Mouse (Mus musculus): ENCODE data around the gene Iqcg. TPM values are rescaled to one million over a fixed set of nuclear protein-coding genes. Genes with fewer than 3 reads are reported as not detected.
A peak's percentile ranks its signal among the peaks of the same experiment; 100 is the strongest.

The Iqcg gene
- 6.4 and 7.2 TPM in 2 replicates for polyA plus RNA-seq (2015; fragmentation: Nextera tagmentation; extraction: Ambion mirVana)

DNA sequence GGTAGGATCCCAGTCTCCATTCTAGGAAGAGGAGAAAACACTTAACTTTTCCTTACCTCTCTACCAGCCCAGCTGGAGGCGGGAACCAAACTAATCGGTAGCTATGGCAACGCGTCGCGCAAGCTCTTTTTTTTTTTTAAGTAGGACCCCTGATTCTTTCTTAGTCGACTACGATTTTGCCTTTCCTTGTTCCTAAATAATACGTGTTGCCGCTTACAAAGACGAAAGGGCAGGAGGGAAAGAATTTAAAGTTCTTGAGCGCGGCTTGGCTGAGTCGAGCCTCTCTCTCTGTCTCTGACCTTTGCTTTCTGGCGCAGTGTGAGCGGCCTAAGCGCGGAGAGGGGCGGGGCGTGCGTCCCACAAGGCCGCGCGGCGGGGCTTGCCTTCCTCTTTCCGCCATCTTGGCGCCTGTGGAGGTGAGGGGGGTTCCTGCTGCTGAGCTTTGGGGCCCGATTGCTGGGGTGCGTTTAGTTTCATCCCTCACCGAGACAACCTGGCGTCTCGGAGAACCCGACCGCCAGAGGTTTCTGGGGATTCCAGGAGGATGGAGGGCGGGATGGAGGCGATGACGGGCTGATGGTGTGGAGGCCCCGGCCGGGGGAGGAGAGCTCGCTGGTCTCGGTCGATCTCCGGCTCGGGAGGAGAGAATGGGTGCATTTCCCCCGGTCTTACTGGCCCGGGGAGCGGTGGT, at the start of gene Iqcg, which contains the start of gene Rpl35a:
Gene Iqcg, minus strand, starts transcription at position 124 of the 691 bp plus-strand sequence.
Gene Rpl35a, plus strand, starts transcription at position 359 of the 691 bp plus-strand sequence.
- Histone ChIP-seq H3K36me3 (ENCODE audit: control insufficient read depth, insufficient read depth, low read length) (peaks cover 22% of the 10 kb centered on the region), H3K27me3 (ENCODE audit: control insufficient read depth, insufficient read depth, low read depth, low read length) (no peaks in the 10 kb centered on the region), H3K4me3 (ENCODE audit: low read length) (peak within 1 kb of the TSS; percentile 81), H3K9me3 (ENCODE audit: control insufficient read depth, low read length) (no peaks in the 10 kb centered on the region), H3K4me1 (replicated peaks; ENCODE audit: control insufficient read depth, insufficient read depth, low read length) (peaks cover 14% of the 10 kb centered on the region), H3K27ac (ENCODE audit: low read length) (peak within 1 kb of the TSS; percentile 85), H3K4me2 (ENCODE audit: low read depth, low read length) (peak within 1 kb of the TSS; percentile 82), H3K9ac (ENCODE audit: low read length) (peak within 1 kb of the TSS; percentile 91)
- 0% methylated on average over 47 of the region's 47 CpGs for WGBS
- peak; percentile 95 for ATAC-seq (ENCODE audit: low read depth)

DNA sequence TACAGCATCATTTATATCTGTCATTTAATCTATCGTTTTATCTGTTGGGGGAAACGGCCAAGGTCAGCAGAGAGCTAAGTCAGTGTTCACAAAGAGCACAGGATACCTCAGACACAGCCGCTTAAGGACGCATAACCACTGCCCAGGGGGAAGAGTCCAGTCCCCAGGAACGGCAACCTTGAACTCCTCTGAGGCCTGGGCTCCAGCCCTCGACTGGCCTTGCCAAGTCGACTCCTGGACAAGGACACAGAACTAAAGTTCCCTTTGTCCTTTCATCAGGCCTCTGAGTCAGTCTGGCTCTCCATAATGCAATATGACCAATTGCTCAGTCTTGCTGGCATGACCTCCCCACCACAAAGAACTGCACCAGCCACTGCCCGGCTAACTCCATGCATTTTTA, 29.6 kb upstream of the Iqcg start:
- WGBS = 64% methylated on average over 8 of the region's 8 CpGs
- no peak overlapping the region for H3K4me3 ChIP-seq (ENCODE audit: low read length)
- no peaks in the 10 kb centered on the region for H3K36me3 ChIP-seq (ENCODE audit: control insufficient read depth, insufficient read depth, low read length)
- H3K4me2 ChIP-seq (ENCODE audit: low read depth, low read length) = no peak overlapping the region
- no peaks in the 10 kb centered on the region for H3K9me3 ChIP-seq (ENCODE audit: control insufficient read depth, low read length)
- H3K27ac ChIP-seq (ENCODE audit: low read length) = no peak overlapping the region
- H3K9ac ChIP-seq (ENCODE audit: low read length) = no peak overlapping the region
- no peaks in the 10 kb centered on the region for H3K27me3 ChIP-seq (ENCODE audit: control insufficient read depth, insufficient read depth, low read depth, low read length)
- no peaks in the 10 kb centered on the region for H3K4me1 ChIP-seq (replicated peaks; ENCODE audit: control insufficient read depth, insufficient read depth, low read length)
- ATAC-seq (ENCODE audit: low read depth) = no peak

DNA sequence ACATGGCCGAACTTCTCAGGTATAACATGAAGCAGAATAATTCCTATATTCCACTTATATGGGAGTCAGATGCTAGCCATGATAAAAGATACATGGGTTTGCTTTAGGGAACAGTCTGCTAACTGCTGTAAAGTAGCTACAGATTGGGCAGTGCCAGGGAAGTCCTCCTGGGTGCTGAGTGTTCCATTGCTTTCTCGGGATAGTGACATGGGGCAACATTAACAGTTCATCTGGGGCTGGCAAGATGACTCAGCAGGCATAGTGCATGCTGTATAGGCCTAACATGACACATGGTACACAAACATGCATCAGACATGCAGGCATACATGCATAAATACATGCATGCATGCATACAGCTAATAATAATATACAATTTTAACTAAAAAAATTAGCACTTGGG, 28.0 kb upstream of the Iqcg start:
- Histone ChIP-seq H3K36me3 (ENCODE audit: control insufficient read depth, insufficient read depth, low read length) (no peaks in the 10 kb centered on the region), H3K27me3 (ENCODE audit: control insufficient read depth, insufficient read depth, low read depth, low read length) (no peaks in the 10 kb centered on the region), H3K4me2 (ENCODE audit: low read depth, low read length) (no peak overlapping the region), H3K4me3 (ENCODE audit: low read length) (no peak overlapping the region), H3K9me3 (ENCODE audit: control insufficient read depth, low read length) (no peaks in the 10 kb centered on the region), H3K27ac (ENCODE audit: low read length) (no peak overlapping the region), H3K9ac (ENCODE audit: low read length) (no peak overlapping the region), H3K4me1 (replicated peaks; ENCODE audit: control insufficient read depth, insufficient read depth, low read length) (no peaks in the 10 kb centered on the region)
- WGBS = 79% methylated on average over 2 of the region's 2 CpGs
- ATAC-seq (ENCODE audit: low read depth) = no peak

DNA sequence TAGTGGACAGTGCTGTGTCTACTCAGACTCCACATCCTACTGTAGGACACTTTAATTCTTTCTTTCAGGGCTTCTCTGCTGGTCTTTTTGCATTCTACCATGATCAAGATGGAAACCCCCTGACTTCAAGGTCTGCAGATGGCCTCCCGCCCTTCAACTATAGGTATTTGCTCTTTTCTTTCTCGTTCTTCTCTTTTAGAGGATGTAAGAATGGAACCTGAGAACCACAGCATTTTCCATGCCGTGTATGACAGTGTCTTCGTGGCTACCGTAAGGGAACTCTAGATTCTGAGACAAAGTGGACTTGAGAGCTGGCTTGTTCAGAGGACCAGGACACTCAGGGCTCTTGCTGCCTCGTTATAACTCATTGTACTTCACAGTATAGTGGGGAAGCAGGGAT, 26.9 kb upstream of the Iqcg start:
- H3K36me3 ChIP-seq (ENCODE audit: control insufficient read depth, insufficient read depth, low read length) = no peaks in the 10 kb centered on the region
- H3K9ac ChIP-seq (ENCODE audit: low read length) = no peak overlapping the region
- H3K9me3 ChIP-seq (ENCODE audit: control insufficient read depth, low read length) = no peaks in the 10 kb centered on the region
- no peaks in the 10 kb centered on the region for H3K27me3 ChIP-seq (ENCODE audit: control insufficient read depth, insufficient read depth, low read depth, low read length)
- ATAC-seq (ENCODE audit: low read depth) = no peak
- no peak overlapping the region for H3K27ac ChIP-seq (ENCODE audit: low read length)
- no peaks in the 10 kb centered on the region for H3K4me1 ChIP-seq (replicated peaks; ENCODE audit: control insufficient read depth, insufficient read depth, low read length)
- WGBS = 85% methylated on average over 6 of the region's 6 CpGs
- H3K4me2 ChIP-seq (ENCODE audit: low read depth, low read length) = no peak overlapping the region
- H3K4me3 ChIP-seq (ENCODE audit: low read length) = no peak overlapping the region

DNA sequence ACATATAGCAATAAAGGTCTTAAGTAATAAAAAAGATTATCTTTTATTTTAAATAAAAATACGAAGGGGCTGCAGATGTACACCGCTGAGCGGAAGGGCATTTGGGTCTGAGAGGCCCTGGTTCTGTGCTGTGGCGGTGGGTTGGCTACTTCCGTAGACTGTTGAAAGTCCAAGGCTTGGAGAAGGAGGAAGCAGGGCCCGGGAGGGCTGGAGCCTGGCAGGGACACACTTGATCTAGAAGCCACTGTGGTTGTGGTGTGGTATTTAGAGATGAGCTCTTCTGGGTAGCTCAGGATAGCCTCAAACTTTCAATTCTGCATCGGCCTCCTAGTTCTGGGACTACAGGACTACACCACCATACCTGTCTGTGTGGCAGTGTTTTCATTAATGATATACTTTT, 24.0 kb upstream of the Iqcg start:
- 88% methylated on average over 7 of the region's 7 CpGs for WGBS
- H3K9ac ChIP-seq (ENCODE audit: low read length) = no peak overlapping the region
- H3K27me3 ChIP-seq (ENCODE audit: control insufficient read depth, insufficient read depth, low read depth, low read length) = no peaks in the 10 kb centered on the region
- no peak overlapping the region for H3K4me2 ChIP-seq (ENCODE audit: low read depth, low read length)
- ATAC-seq (ENCODE audit: low read depth) = no peak
- no peaks in the 10 kb centered on the region for H3K36me3 ChIP-seq (ENCODE audit: control insufficient read depth, insufficient read depth, low read length)
- H3K27ac ChIP-seq (ENCODE audit: low read length) = no peak overlapping the region
- no peaks in the 10 kb centered on the region for H3K9me3 ChIP-seq (ENCODE audit: control insufficient read depth, low read length)
- H3K4me1 ChIP-seq (replicated peaks; ENCODE audit: control insufficient read depth, insufficient read depth, low read length) = no peaks in the 10 kb centered on the region
- H3K4me3 ChIP-seq (ENCODE audit: low read length) = no peak overlapping the region

DNA sequence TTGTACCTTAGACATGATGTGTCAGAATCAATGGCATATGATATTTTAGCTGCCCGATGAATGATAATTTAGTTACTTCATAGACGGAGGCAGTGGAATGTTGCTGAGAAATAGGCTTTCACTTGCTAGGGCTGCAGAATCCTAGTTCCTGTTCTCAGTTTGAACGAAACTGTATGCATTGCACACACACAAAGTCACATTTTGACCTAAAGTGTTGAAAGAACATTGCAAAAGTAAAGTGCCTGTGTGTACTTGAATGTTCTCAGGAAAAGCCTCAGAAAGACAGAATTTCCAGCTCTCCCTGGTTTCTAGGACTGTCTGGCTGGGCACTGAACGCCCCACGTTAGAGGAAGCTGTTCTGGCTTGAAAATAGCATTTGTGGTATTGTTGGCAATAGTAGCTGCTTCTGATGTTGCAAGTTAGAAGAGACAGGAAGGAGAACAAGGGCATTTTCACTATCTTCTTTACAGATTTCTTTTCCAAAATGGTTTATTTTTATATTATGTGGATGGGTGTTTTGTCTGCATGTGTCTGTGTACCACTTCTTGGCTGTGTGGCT, 21.1 kb upstream of the Iqcg start:
- ATAC-seq (ENCODE audit: low read depth) = no peak
- Histone ChIP-seq H3K36me3 (ENCODE audit: control insufficient read depth, insufficient read depth, low read length) (no peaks in the 10 kb centered on the region), H3K4me1 (replicated peaks; ENCODE audit: control insufficient read depth, insufficient read depth, low read length) (no peaks in the 10 kb centered on the region), H3K27ac (ENCODE audit: low read length) (no peak overlapping the region), H3K4me2 (ENCODE audit: low read depth, low read length) (no peak overlapping the region), H3K9me3 (ENCODE audit: control insufficient read depth, low read length) (no peaks in the 10 kb centered on the region), H3K27me3 (ENCODE audit: control insufficient read depth, insufficient read depth, low read depth, low read length) (no peaks in the 10 kb centered on the region), H3K9ac (ENCODE audit: low read length) (no peak overlapping the region), H3K4me3 (ENCODE audit: low read length) (no peak overlapping the region)
- WGBS = 83% methylated on average over 5 of the region's 5 CpGs

DNA sequence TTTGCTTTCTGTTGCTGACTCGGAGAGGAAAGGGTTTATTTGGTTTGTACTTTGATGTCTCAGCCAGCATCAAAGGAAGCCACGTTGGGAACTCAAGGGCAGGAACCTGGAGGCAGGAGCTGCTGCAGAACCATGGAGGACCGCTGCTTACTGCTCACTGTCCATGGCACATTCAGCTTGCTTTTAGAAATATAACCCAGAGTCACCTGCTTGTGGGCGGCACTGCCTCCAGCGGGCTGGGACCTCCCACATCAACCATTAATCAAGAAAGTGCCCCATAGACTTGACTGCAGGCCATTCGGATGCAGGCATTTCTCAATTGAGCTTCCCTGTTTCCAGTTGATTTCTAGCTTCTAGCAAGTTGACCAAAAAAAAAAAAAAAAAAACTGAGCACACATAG, 20.1 kb upstream of the Iqcg start:
- H3K36me3 ChIP-seq (ENCODE audit: control insufficient read depth, insufficient read depth, low read length) = peaks cover 1% of the 10 kb centered on the region; the same call in 1 of the 2 replicates

DNA sequence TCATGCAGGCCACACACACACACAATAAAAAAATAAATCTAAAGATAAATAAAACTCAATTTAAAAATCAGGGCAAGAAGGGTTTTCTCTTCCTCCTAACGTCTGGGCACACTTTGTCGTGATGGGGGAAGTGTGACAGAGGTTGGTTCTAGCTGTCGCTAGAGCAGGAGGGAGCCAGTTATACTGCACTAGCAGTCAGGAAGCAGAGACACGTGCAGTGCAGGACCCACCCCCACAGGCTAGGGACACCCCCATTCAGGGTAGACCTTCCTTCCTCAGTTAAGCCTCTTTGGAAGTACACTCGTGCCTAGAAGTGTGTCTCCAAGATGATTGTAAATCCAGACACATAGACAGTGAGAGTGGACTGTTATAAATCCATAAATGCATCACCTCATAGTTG, 18.9 kb upstream of the Iqcg start:
- 58% methylated on average over 5 of the region's 5 CpGs for WGBS
- Histone ChIP-seq H3K4me1 (replicated peaks; ENCODE audit: control insufficient read depth, insufficient read depth, low read length) (no peaks in the 10 kb centered on the region), H3K4me2 (ENCODE audit: low read depth, low read length) (no peak overlapping the region), H3K27me3 (ENCODE audit: control insufficient read depth, insufficient read depth, low read depth, low read length) (no peaks in the 10 kb centered on the region), H3K9me3 (ENCODE audit: control insufficient read depth, low read length) (no peaks in the 10 kb centered on the region), H3K9ac (ENCODE audit: low read length) (no peak overlapping the region), H3K4me3 (ENCODE audit: low read length) (no peak overlapping the region), H3K27ac (ENCODE audit: low read length) (no peak overlapping the region), H3K36me3 (ENCODE audit: control insufficient read depth, insufficient read depth, low read length) (peaks cover 4% of the 10 kb centered on the region; the same call in 1 of the 2 replicates)
- ATAC-seq (ENCODE audit: low read depth) = no peak

More for the DNA sequence above, 20.1 kb upstream of the Iqcg start:
- Histone ChIP-seq H3K9me3 (ENCODE audit: control insufficient read depth, low read length) (no peaks in the 10 kb centered on the region), H3K9ac (ENCODE audit: low read length) (no peak overlapping the region), H3K27me3 (ENCODE audit: control insufficient read depth, insufficient read depth, low read depth, low read length) (no peaks in the 10 kb centered on the region), H3K4me1 (replicated peaks; ENCODE audit: control insufficient read depth, insufficient read depth, low read length) (no peaks in the 10 kb centered on the region), H3K27ac (ENCODE audit: low read length) (no peak overlapping the region), H3K4me2 (ENCODE audit: low read depth, low read length) (no peak overlapping the region), H3K4me3 (ENCODE audit: low read length) (no peak overlapping the region)
- 41% methylated on average over 6 of the region's 6 CpGs for WGBS
- no peak for ATAC-seq (ENCODE audit: low read depth)

DNA sequence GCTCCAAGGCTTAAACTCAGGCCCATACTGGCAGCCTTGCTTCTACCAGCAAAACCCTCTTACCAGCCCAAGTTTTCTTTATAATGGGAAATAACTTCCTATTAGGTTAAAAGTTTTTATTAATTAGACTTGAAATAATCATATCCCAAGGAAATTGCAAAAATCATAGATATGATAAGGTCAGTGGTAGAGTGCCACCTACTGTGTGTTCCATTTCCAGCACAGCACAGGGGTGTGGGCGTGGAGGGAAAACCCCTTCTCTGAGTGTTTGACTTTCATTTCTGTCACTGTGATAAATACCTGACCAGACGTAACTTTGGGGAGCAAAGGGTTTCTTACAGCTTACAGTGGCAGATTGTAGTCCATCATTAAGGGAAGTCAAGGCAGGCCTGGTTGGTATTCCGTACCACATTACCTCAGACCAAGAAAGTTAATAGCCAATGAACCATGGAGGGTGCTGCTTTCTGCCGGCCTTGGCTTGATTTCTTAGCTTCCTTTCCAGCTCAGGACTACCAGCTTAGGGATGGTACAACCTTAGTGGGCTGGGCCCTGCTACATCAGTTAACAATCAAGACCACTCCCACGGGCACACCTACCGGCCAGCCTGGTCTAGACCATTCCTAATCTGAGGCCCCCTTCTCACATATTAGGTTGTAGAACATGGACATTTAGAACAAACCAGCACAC, 17.0 kb upstream of the Iqcg start:
- Histone ChIP-seq H3K9ac (ENCODE audit: low read length) (no peak overlapping the region), H3K27me3 (ENCODE audit: control insufficient read depth, insufficient read depth, low read depth, low read length) (no peaks in the 10 kb centered on the region), H3K4me2 (ENCODE audit: low read depth, low read length) (no peak overlapping the region), H3K36me3 (ENCODE audit: control insufficient read depth, insufficient read depth, low read length) (peaks cover 4% of the 10 kb centered on the region; the same call in 1 of the 2 replicates), H3K9me3 (ENCODE audit: control insufficient read depth, low read length) (no peaks in the 10 kb centered on the region), H3K4me3 (ENCODE audit: low read length) (no peak overlapping the region), H3K27ac (ENCODE audit: low read length) (no peak overlapping the region), H3K4me1 (replicated peaks; ENCODE audit: control insufficient read depth, insufficient read depth, low read length) (no peaks in the 10 kb centered on the region)
- no peak for ATAC-seq (ENCODE audit: low read depth)
- WGBS = 83% methylated on average over 6 of the region's 6 CpGs

Measured in lung, embryonic 16.5 days (tissue).